Mouse (Mus musculus): Measurements from ENCODE around the gene Fut2.

- TF ChIP-seq CTCF (IDR thresholded peaks at IDR 0.05; ENCODE audit: extremely low read depth, insufficient read depth, insufficient read length, insufficient replicate concordance) (no peak), POLR2A (IDR thresholded peaks at IDR 0.05; ENCODE audit: low read depth, low read length) (no peak)
These were observed 31.7 kb upstream of the Fut2 start for GRCm38 (mm10) chr7:45697894-45698293.

All from spleen, adult 2 months (tissue).